Mouse (Mus musculus) erythroblast, embryonic 14.5 days (primary cell): ENCODE measurements around the gene Saysd1. TPM values are rescaled to one million over a fixed set of nuclear protein-coding genes. Genes with fewer than 3 reads are reported as not detected.
A peak's percentile ranks its signal among the peaks of the same experiment; 100 is the strongest.

Experiments
- H3K27me3 ChIP-seq: 2 replicates; pipeline ENCODE4 v1.6.1; 2012; ENCODE audit warnings: inconsistent platforms; ENCODE audit not compliant: control insufficient read depth
- H3K36me3 ChIP-seq: 2 replicates; pipeline ENCODE4 v1.6.1; 2012; ENCODE audit warnings: mild to moderate bottlenecking, inconsistent platforms; ENCODE audit not compliant: control insufficient read depth
- H3K4me1 ChIP-seq: 2 replicates; pipeline ENCODE4 v1.6.1; 2012; ENCODE audit warnings: inconsistent platforms; ENCODE audit not compliant: control insufficient read depth
- H3K4me3 ChIP-seq: replicated peaks from 2 replicates; pipeline ENCODE3; 2012; ENCODE audit warnings: moderate library complexity, mild to moderate bottlenecking, inconsistent platforms
- H3K9me3 ChIP-seq: 2 replicates; pipeline ENCODE4 v1.6.1; 2012; ENCODE audit warnings: low read length, inconsistent platforms, mixed read lengths; ENCODE audit not compliant: control insufficient read depth
- GATA1 ChIP-seq: IDR thresholded peaks from 2 replicates; pipeline ENCODE4 v1.6.1; 2012; ENCODE audit warnings: low read length, inconsistent platforms, mixed read lengths
- TAL1 ChIP-seq: IDR thresholded peaks from 3 replicates; pipeline ENCODE4 v1.6.1; 2012; ENCODE audit warnings: low read length, inconsistent platforms, mixed read lengths
- polyA plus RNA-seq: library from polyadenylated mRNA; stranded (reverse); fragments of >175 nt; gene quantifications from 2 replicates; pipeline ENCODE4 v1.2.3, GENCODE M21; 2012

Gene Saysd1
- 0.13 and 0.26 TPM in 2 replicates for polyA plus RNA-seq

DNA sequence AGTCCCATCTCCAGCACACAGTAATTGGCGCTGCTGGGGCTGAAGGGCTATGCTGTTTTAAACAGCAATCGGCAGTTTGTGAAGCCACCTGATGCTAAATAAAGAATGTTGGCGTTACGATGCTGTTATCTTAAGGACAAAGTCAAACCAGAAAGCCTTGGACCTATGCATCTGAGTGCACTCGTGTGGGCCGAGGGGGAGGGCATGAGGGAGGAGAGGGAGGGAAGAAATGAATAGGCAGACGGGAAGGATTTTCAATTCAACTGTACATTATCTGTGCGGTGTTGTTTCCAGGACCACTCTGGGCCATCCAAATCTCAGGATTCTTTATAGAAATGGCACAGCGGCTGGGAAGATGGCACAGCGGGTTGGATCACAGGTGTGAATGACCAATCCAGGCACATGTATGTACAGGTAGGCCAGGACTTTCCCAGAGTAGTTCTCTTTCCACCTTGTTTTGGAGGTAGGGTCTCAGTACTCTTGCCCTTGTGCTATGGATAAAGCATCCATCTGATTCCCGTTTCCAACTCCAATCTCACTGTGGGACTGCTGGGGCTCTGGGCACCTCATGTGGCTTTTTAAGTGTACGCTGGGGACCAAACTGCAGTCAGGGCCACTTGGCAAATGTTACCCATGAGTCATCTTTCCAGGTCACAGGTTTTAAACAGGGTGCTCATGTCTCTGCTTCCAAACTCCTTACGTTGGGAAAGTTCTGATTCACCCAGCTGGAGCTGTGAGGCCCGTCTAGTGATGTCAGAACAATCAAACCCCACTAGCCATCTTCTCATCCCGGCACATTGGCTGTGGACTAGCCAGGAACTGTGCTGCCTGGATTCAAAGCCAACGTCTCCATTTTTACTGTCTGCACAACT lies at the start of gene Saysd1:
Saysd1 (minus strand) TSS at position 51 of the 872 bp plus-strand sequence.
- H3K36me3 ChIP-seq = peaks cover 55% of the 10 kb centered on the region
- H3K9me3 ChIP-seq = no peaks in the 10 kb centered on the region
- TF ChIP-seq TAL1 (no peak), GATA1 (no peak)
- no peaks in the 10 kb centered on the region for H3K27me3 ChIP-seq
- H3K4me1 ChIP-seq = no peaks in the 10 kb centered on the region
- H3K4me3 ChIP-seq = no peak within 1 kb of the TSS

DNA sequence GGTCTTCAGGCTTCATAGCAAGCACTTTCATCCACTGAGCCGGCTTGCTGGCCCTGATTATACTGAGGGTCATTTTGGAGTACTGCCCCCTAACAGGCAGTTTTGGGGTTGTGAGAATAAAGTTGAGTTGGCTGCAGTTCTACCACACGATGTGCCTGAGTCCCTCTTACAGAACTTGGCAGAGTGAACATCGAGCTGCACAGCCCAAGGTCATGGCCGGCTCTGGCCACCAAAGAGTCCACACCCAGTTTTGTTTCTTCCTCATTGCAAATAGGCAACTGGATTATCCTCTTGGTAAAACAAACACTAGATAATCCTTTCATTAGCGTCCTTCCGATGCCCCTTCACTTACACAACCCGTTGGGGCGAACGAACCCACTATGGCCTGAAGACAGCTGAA lies 47.1 kb upstream of the Saysd1 start:
- H3K4me1 ChIP-seq = peaks cover 24% of the 10 kb centered on the region
- no peaks in the 10 kb centered on the region for H3K36me3 ChIP-seq
- no peak overlapping the region for H3K4me3 ChIP-seq
- no peaks in the 10 kb centered on the region for H3K27me3 ChIP-seq
- TF ChIP-seq TAL1 (no peak), GATA1 (no peak)
- H3K9me3 ChIP-seq = no peaks in the 10 kb centered on the region

DNA sequence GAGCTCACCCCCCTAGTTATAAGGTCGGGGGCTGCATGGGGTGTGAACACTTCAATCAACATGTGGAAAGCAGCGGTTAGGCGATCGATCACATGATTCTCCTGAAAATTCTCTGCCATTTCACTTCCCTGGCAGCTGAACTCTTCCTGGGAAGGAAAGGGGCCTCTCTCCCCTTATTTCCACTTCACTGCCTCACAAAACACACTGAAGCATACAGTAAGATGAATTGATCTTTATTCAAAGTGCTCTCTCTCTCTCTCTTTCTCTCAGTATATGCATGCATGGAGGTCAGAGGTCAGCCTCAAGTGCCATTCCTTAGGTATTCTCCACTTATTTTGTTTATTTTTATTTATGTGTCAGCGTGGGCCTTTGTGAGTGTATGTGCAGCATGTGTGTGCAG lies 45.4 kb upstream of the Saysd1 start:
- Histone ChIP-seq H3K9me3 (no peaks in the 10 kb centered on the region), H3K27me3 (no peaks in the 10 kb centered on the region), H3K36me3 (peaks cover 5% of the 10 kb centered on the region), H3K4me3 (no peak overlapping the region), H3K4me1 (peaks cover 41% of the 10 kb centered on the region)
- TF ChIP-seq GATA1 (no peak), TAL1 (no peak)

DNA sequence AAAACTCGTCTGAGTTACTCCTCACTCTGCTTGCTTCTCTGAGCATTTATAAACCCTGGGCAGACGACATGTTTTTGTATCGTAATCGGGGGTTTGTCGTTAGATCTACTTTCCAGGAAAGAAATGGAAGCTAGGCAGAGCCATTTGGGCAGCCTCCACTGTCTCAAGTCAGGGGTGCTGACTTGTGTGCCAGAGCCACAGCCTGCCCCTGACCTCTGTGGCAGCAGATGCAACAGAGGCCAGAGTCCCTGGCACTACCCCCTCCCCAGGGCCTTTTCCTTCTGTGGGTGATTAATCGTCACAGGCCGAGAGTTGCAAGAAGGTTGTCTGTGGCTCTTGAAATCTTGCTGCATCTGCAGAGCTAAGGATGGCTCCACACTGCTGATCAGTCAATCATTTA lies 44.3 kb upstream of the Saysd1 start:
- no peak overlapping the region for H3K4me3 ChIP-seq
- TF ChIP-seq GATA1 (no peak), TAL1 (no peak)
- peaks cover 52% of the 10 kb centered on the region for H3K4me1 ChIP-seq
- H3K27me3 ChIP-seq = no peaks in the 10 kb centered on the region
- H3K9me3 ChIP-seq = no peaks in the 10 kb centered on the region
- peaks cover 16% of the 10 kb centered on the region for H3K36me3 ChIP-seq

DNA sequence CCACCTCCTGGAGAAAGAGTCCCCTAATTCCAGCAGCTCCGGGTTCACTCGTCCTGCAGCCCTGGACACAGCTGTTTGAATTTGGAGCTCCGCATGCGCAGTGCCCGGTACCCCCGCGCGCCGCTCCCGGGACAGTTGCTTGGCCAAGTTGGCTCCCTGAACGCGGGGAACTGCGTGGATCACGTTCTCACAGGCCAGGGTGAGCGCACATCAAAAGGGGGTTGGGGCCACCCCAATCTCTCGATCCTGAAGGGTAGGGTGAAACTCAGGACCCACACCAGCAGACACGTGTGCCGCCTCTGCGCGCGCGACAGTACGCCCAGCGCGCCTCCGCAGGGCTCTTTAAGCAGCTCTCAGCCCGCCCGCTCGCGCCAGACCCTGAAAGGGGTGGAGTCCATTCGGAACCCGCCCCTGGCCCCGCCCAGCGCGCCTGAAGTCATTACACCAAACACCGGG lies 43.2 kb upstream of the Saysd1 start, which contains the start of gene Kcnk5:
Kcnk5 (minus strand) TSS at position 344 of the 456 bp plus-strand sequence.
- Histone ChIP-seq H3K4me3 (peak within 1 kb of the TSS; percentile 95), H3K36me3 (peaks cover 24% of the 10 kb centered on the region), H3K4me1 (peaks cover 59% of the 10 kb centered on the region), H3K27me3 (no peaks in the 10 kb centered on the region), H3K9me3 (no peaks in the 10 kb centered on the region)
- TF ChIP-seq GATA1 (no peak), TAL1 (no peak)

DNA sequence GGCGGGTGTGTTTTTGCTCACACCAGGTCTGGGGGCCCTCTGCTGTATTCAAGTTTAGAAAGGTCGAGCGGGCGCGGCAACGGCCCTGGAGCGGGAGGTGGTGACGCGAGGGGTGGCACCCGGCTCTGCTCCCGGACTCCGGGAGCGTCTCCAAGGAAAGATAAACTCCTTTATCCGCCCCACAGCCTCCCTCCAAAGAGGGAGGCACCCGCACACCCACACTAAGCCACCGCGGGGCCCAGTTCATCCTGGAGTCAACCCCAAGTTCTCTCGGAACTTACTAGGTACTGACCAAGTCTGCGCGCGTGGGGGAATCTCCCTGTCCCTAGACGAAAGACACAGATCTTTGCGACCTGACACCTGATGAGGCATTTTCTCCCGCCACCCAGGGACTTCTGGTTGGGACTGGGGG lies 42.4 kb upstream of the Saysd1 start:
- Histone ChIP-seq H3K27me3 (no peaks in the 10 kb centered on the region), H3K4me1 (peaks cover 62% of the 10 kb centered on the region), H3K36me3 (peaks cover 30% of the 10 kb centered on the region), H3K9me3 (no peaks in the 10 kb centered on the region), H3K4me3 (peak overlapping the region; percentile 95)
- TF ChIP-seq TAL1 = no peak
- peak; percentile 34; the same call in 1 of the 2 replicates for TF ChIP-seq GATA1

DNA sequence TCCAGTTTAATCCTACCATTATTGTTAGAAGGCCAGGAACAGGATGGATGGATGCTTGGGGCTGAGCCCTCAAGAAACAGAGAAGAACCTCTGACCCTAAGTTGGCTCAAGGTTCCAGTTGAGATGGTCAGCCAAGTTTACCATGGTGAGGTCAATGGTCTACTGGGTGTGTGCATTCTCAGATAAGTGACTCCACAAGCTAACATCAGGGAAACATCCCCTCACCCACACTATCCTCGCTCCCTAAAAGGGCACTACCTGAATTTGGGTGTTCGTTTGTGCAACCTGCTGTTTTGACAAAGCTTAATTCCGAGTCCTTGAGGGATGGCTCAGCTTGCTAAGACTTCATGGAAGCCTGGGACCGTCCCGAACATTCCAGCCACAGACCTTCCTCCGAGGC lies 42.0 kb upstream of the Saysd1 start:
- no peaks in the 10 kb centered on the region for H3K27me3 ChIP-seq
- TF ChIP-seq TAL1 = no peak
- H3K9me3 ChIP-seq = no peaks in the 10 kb centered on the region
- H3K36me3 ChIP-seq = peaks cover 35% of the 10 kb centered on the region
- H3K4me3 ChIP-seq = peak overlapping the region; percentile 95
- peaks cover 64% of the 10 kb centered on the region for H3K4me1 ChIP-seq

DNA sequence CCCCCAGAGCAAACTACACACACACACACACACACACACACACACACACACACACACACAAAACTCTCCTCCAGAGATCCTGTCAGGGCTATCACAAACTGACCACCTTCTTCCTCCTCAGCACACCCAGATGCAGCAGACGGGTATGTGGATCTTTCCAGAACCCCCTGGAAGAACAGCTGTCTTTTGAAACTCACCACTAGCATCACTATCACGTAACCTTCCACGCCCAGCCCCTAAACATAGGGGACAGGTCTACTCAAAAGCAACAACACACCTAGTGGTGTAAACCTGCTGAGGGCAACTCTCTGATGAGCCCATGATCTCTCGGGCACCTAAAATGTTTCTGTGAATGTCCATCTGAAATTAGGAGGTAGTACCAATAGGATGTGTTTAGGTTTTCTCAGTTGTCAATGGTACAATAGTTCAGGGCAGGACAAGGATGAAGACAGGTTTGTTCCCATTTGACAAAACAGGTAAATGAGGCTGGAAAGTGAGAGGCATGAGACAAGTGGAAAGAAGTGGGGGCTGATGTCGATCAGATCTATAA lies 41.5 kb upstream of the Saysd1 start:
- Histone ChIP-seq H3K4me3 (peak overlapping the region; percentile 95), H3K4me1 (peaks cover 68% of the 10 kb centered on the region), H3K27me3 (no peaks in the 10 kb centered on the region), H3K36me3 (peaks cover 40% of the 10 kb centered on the region), H3K9me3 (no peaks in the 10 kb centered on the region)
- TF ChIP-seq GATA1 = no peak
- TF ChIP-seq TAL1 = no peak

DNA sequence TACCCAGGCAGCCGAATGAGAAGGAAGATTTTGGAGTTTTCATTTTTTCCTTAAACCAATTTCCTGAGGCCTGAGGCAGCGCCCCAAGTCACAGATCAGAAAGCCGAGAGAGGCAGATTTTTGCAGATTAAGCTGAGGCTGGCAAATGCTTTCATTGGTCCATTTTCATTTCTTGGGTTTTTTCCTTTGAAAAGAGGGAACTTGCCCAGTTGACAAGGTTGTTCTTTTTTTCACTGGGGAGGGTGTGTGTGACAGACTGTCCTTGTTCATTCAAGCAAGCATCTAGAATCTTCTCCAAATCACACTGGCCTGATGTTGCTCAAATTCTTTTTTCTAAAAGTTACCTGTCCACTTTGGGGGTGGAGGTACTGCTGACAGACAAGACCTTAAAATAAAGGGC lies 40.7 kb upstream of the Saysd1 start:
- no peak for TF ChIP-seq GATA1
- TF ChIP-seq TAL1 = no peak
- Histone ChIP-seq H3K4me1 (peaks cover 74% of the 10 kb centered on the region), H3K4me3 (peak overlapping the region; percentile 95), H3K27me3 (no peaks in the 10 kb centered on the region), H3K9me3 (no peaks in the 10 kb centered on the region), H3K36me3 (peaks cover 44% of the 10 kb centered on the region)
